Mouse (Mus musculus) spleen, adult 2 months (tissue): ENCODE results near the gene Gm28051. TPM values are rescaled to one million over a fixed set of nuclear protein-coding genes. Genes with fewer than 3 reads are reported as not detected.

ENCODE experiments used
- DNase-seq, 2 experiments: peaks; one replicate each; pipeline versions ENCODE4 v3.0.0 to v3.0.0-alpha.2; 2012 to 2021; ENCODE audit warnings: low spot score in 2 of 2, low read depth in 1 of 2
- H3K27ac ChIP-seq: fragments of 200-500 bp; 2 replicates; pipeline ENCODE4 v1.5.1; 2012; ENCODE audit warnings: low read length, inconsistent platforms; ENCODE audit not compliant: insufficient read depth
- H3K27me3 ChIP-seq: fragments of 200-500 bp; 2 replicates; pipeline ENCODE4 v1.6.1; 2012; ENCODE audit warnings: mild to moderate bottlenecking, moderate library complexity, low read length, inconsistent platforms; ENCODE audit not compliant: control insufficient read depth, insufficient read depth
- H3K36me3 ChIP-seq: fragments of 200-500 bp; 2 replicates; pipeline ENCODE4 v1.6.1; 2012; ENCODE audit warnings: mild to moderate bottlenecking, low read length, inconsistent platforms; ENCODE audit not compliant: control insufficient read depth, insufficient read depth
- H3K4me1 ChIP-seq: fragments of 200-500 bp; 2 replicates; pipeline ENCODE4 v1.6.1; 2011; ENCODE audit warnings: inconsistent platforms; ENCODE audit not compliant: control insufficient read depth, insufficient read depth, insufficient read length
- H3K4me3 ChIP-seq: fragments of 200-500 bp; 2 replicates; pipeline ENCODE4 v1.5.1; 2011; ENCODE audit warnings: mild to moderate bottlenecking, inconsistent platforms; ENCODE audit not compliant: insufficient read depth, insufficient read length; ENCODE audit errors: extremely low read depth
- CTCF ChIP-seq: fragments of 200-500 bp; IDR thresholded peaks from 2 replicates; pipeline ENCODE4 v1.5.1; 2011; ENCODE audit warnings: mild to moderate bottlenecking, inconsistent platforms; ENCODE audit not compliant: insufficient read depth, insufficient read length, insufficient replicate concordance; ENCODE audit errors: extremely low read depth
- POLR2A ChIP-seq: fragments of 200-500 bp; IDR thresholded peaks from 2 replicates; pipeline ENCODE4 v1.6.1; 2011; ENCODE audit warnings: low read depth, low read length, inconsistent platforms
- WGBS: fragments of 180-500 bp; shearing (Covaris S2); methylation state at CpG from one replicate; pipeline ENCODE4 v1.1.7; 2018; 5-methylcytosine and 5-hydroxymethylcytosine counted together
- polyA plus RNA-seq: library from polyadenylated mRNA; depleted of rRNA; stranded (reverse); fragments of >200 nt; gene quantifications from 2 replicates; pipeline ENCODE4 v1.2.3, GENCODE M21; 2012

Gm28051 gene
- polyA plus RNA-seq, 1 experiment, result not detected

DNA sequence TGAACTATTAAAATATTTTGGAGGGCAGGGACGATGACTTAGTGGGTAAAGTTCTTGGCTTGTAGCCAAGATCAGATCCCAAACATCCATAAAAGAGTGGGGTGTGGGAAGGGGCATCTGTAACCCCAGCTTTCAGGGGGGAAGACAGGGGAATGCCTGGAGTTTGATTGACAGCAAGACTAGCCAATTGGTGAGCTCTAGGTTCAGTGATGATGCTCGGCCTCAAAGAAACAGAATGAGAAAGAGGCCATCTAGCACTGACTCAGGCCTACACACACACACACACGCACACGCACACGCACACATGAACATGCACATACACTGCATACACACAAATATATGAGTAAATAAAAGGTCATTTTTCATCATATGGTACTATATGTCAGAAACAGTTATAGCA lies 47.7 kb downstream of the Gm28051 start:
- Histone ChIP-seq H3K27ac (no peak overlapping the region), H3K4me1 (peaks cover 10% of the 10 kb centered on the region; the same call in 1 of the 2 replicates), H3K36me3 (no peaks in the 10 kb centered on the region), H3K27me3 (no peaks in the 10 kb centered on the region), H3K4me3 (no peak overlapping the region)
- TF ChIP-seq POLR2A (no peak), CTCF (no peak)
- 93% methylated on average over 5 of the region's 5 CpGs for WGBS
- DNase-seq, result no peak

- H3K4me3 ChIP-seq, result no peak overlapping the region
Observed at GRCm38 (mm10) chr12:102708220-102708619, 49.3 kb downstream of the Gm28051 start.

GRCm38 (mm10) chr12:102706833-102707463 lies 50.6 kb downstream of the Gm28051 start:
- TF ChIP-seq POLR2A (no peak), CTCF (no peak)
- H3K27ac ChIP-seq, result no peak overlapping the region
- no peaks in the 10 kb centered on the region for H3K27me3 ChIP-seq
- no peaks in the 10 kb centered on the region for H3K36me3 ChIP-seq
- no peak overlapping the region for H3K4me3 ChIP-seq
- 89% methylated on average over 10 of the region's 10 CpGs for WGBS
- DNase-seq, result no peak
- peaks cover 12% of the 10 kb centered on the region; the same call in 1 of the 2 replicates for H3K4me1 ChIP-seq

More at GRCm38 (mm10) chr12:102708220-102708619, 49.3 kb downstream of the Gm28051 start:
- H3K4me1 ChIP-seq, result peaks cover 7% of the 10 kb centered on the region; the same call in 1 of the 2 replicates
- 85% methylated on average over 11 of the region's 11 CpGs for WGBS
- DNase-seq, result no peak
- no peaks in the 10 kb centered on the region for H3K36me3 ChIP-seq
- TF ChIP-seq CTCF (0 out of 2 replicates have a peak, but pooled peaks have one; percentile 21), POLR2A (no peak)
- no peaks in the 10 kb centered on the region for H3K27me3 ChIP-seq
- no peak overlapping the region for H3K27ac ChIP-seq

GRCm38 (mm10) chr12:102705906-102706640 lies 51.5 kb downstream of the Gm28051 start:
- H3K27ac ChIP-seq, result no peak overlapping the region
- no peaks in the 10 kb centered on the region for H3K27me3 ChIP-seq
- TF ChIP-seq CTCF (no peak), POLR2A (no peak)
- DNase-seq, result no peak
- no peaks in the 10 kb centered on the region for H3K36me3 ChIP-seq
- 81% methylated on average over 6 of the region's 6 CpGs for WGBS
- H3K4me1 ChIP-seq, result peaks cover 12% of the 10 kb centered on the region; the same call in 1 of the 2 replicates
- H3K4me3 ChIP-seq, result no peak overlapping the region

- Histone ChIP-seq H3K4me3 (peak overlapping the region; percentile 76), H3K27me3 (no peaks in the 10 kb centered on the region), H3K4me1 (peaks cover 12% of the 10 kb centered on the region; the same call in 1 of the 2 replicates), H3K27ac (peak overlapping the region; percentile 87), H3K36me3 (no peaks in the 10 kb centered on the region)
- WGBS, result 3% methylated on average over 44 of the region's 45 CpGs
- no peak for TF ChIP-seq POLR2A
- peak; percentile 83 for TF ChIP-seq CTCF
- peak; percentile 68 to 84 for DNase-seq
Observed at GRCm38 (mm10) chr12:102705216-102705871, 52.2 kb downstream of the Gm28051 start.

GRCm38 (mm10) chr12:102704457-102705198 lies 52.9 kb downstream of the Gm28051 start, which contains the start of gene Itpk1:
TSS of gene Itpk1 (minus strand) at chr12:102704930.
- no peak for TF ChIP-seq POLR2A
- TF ChIP-seq CTCF, result no peak
- 4% methylated on average over 98 of the region's 105 CpGs for WGBS
- no peaks in the 10 kb centered on the region for H3K27me3 ChIP-seq
- H3K36me3 ChIP-seq, result no peaks in the 10 kb centered on the region
- peak in 1 of 2 experiments; percentile 40 for DNase-seq
- peak within 1 kb of the TSS; percentile 87 for H3K27ac ChIP-seq
- peaks cover 13% of the 10 kb centered on the region; the same call in 1 of the 2 replicates for H3K4me1 ChIP-seq
- peak within 1 kb of the TSS; percentile 98 for H3K4me3 ChIP-seq
